Mouse (Mus musculus) megakaryocyte, embryonic 14.5 days (primary cell): ENCODE measurements around the gene Mrpl19. TPM values are rescaled to one million over a fixed set of nuclear protein-coding genes. Genes with fewer than 3 reads are reported as not detected.

Experiments
- H3K27me3 ChIP-seq: replicated peaks from 2 replicates; pipeline ENCODE3; 2012; ENCODE audit warnings: inconsistent platforms
- H3K36me3 ChIP-seq: replicated peaks from 2 replicates; pipeline ENCODE3; 2012; ENCODE audit warnings: low read length, inconsistent platforms, mixed read lengths
- H3K4me1 ChIP-seq: 2 replicates; pipeline ENCODE4 v1.6.1; 2012; ENCODE audit warnings: inconsistent platforms
- H3K4me3 ChIP-seq: replicated peaks from 2 replicates; pipeline ENCODE3; 2012; ENCODE audit warnings: moderate library complexity, mild to moderate bottlenecking, inconsistent platforms
- H3K9me3 ChIP-seq: 2 replicates; pipeline ENCODE4 v1.6.1; 2012; ENCODE audit warnings: inconsistent platforms
- FLI1 ChIP-seq: IDR thresholded peaks from 2 replicates; pipeline ENCODE4 v1.6.1; 2012; ENCODE audit warnings: low read length, inconsistent platforms, mixed read lengths
- GATA1 ChIP-seq: IDR thresholded peaks from 3 replicates; pipeline ENCODE4 v1.6.1; 2012; ENCODE audit warnings: mixed read lengths, low read length, inconsistent platforms, borderline replicate concordance
- polyA plus RNA-seq: library from polyadenylated mRNA; stranded (reverse); fragments of >175 nt; gene quantifications from 2 replicates; pipeline ENCODE4 v1.2.3, GENCODE M21; 2012; ENCODE audit warnings: low replicate concordance; ENCODE audit not compliant: insufficient read depth

The Mrpl19 gene
- polyA plus RNA-seq, 1 experiment, result 2.3 TPM

DNA sequence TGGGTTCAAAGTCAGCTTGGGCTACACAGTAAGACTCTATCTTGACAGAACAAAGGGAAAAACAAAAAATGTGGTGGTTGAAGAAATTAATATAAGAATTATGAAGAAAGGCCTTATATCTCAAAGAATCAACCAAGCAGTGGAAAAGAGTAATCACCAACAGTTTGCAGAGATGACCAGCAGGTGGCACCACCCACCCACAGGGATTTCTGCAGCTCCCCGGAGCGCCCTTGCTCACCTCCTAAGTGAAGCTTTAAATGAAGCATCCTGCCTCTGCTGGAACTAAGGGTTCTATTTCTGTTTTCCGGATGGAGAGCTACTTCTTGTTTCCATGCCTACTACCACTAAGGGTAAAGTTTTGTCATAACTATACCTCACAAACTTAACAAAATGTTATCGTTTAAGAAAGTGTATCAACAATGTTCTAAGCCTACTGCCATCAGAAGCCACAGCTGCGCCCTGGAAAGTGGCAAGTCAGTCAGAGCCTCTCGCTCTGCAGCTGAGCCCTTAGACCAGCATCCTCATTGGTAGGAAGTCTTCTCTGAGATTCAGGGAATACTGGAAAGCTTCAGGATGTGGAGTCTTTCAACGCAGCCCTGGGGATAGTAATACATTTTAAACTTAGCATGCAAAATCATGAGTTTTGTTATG, 10.3 kb upstream of the Mrpl19 start:
- H3K4me1 ChIP-seq, result no peaks in the 10 kb centered on the region
- H3K9me3 ChIP-seq, result no peaks in the 10 kb centered on the region
- H3K4me3 ChIP-seq, result no peak overlapping the region
- TF ChIP-seq GATA1, result no peak
- TF ChIP-seq FLI1, result no peak
- H3K27me3 ChIP-seq, result peaks cover 9% of the 10 kb centered on the region
- H3K36me3 ChIP-seq, result no peaks in the 10 kb centered on the region

- peaks cover 7% of the 10 kb centered on the region for H3K27me3 ChIP-seq
- no peaks in the 10 kb centered on the region for H3K9me3 ChIP-seq
- TF ChIP-seq GATA1 (no peak), FLI1 (no peak)
- H3K4me1 ChIP-seq, result no peaks in the 10 kb centered on the region
- H3K36me3 ChIP-seq, result no peaks in the 10 kb centered on the region
- H3K4me3 ChIP-seq, result no peak overlapping the region
Measured at GRCm38 (mm10) chr6:81972595-81972994, 6.8 kb upstream of the Mrpl19 start.

GRCm38 (mm10) chr6:81971196-81971595, 5.4 kb upstream of the Mrpl19 start:
- TF ChIP-seq FLI1 (no peak), GATA1 (no peak)
- Histone ChIP-seq H3K4me1 (0 out of 2 replicates have a peak, but pooled peaks cover under 1% of the 10 kb centered on the region), H3K9me3 (no peaks in the 10 kb centered on the region), H3K4me3 (no peak overlapping the region), H3K36me3 (no peaks in the 10 kb centered on the region), H3K27me3 (peaks cover 3% of the 10 kb centered on the region)

GRCm38 (mm10) chr6:81966068-81966544, 348 bp upstream of the Mrpl19 start:
- Histone ChIP-seq H3K4me1 (peaks cover 16% of the 10 kb centered on the region), H3K27me3 (no peaks in the 10 kb centered on the region), H3K9me3 (no peaks in the 10 kb centered on the region), H3K4me3 (peak overlapping the region; percentile 97), H3K36me3 (peaks cover 28% of the 10 kb centered on the region)
- TF ChIP-seq FLI1, result no peak
- TF ChIP-seq GATA1, result no peak

GRCm38 (mm10) chr6:81960284-81960683, 5.5 kb downstream of the Mrpl19 start:
- Histone ChIP-seq H3K4me1 (peaks cover 10% of the 10 kb centered on the region), H3K9me3 (no peaks in the 10 kb centered on the region), H3K36me3 (peaks cover 84% of the 10 kb centered on the region), H3K4me3 (no peak overlapping the region), H3K27me3 (no peaks in the 10 kb centered on the region)
- no peak for TF ChIP-seq GATA1

DNA sequence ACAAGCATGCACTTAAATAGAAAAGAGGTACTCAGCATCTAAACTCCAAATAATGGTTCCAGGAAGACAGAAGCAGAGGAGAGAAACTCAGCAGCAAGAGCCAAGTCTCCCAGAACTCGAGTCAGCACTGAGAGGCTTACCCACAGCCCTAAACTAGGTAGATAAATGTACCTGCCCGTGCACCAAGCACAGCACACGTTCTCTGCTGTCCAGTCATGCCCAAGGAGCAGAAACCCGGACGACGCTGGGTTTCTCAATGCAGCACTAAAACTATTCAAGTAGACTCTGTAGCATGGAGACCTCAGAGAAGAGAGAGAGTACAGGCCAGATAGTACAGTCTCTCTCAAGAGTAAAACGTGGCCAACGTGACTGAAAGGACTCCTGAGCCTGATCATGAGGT, 5.9 kb downstream of the Mrpl19 start:
- H3K4me3 ChIP-seq, result no peak overlapping the region
- no peaks in the 10 kb centered on the region for H3K9me3 ChIP-seq
- H3K4me1 ChIP-seq, result peaks cover 6% of the 10 kb centered on the region
- no peak for TF ChIP-seq GATA1
- no peak for TF ChIP-seq FLI1
- H3K27me3 ChIP-seq, result no peaks in the 10 kb centered on the region
- H3K36me3 ChIP-seq, result peaks cover 88% of the 10 kb centered on the region

DNA sequence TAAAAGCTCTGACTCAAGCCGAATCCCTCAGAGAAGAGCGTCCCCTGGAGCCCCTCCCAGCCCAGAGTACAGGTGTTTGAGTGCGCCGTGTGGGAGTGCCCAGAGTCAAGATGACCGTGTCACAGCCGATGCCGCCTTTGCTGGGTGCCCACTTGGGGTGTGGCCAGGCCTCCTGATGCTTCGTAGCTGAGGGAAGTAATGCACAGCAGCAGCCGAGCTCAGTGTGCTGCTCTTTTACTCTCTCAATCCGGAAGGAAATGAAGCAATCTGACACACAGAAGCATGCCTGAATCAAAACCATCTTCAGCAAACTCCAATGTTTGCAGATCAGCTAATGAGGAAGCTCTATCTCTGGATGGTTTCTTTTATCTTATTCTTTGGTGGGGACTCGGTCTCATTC, 7.8 kb downstream of the Mrpl19 start:
- TF ChIP-seq FLI1, result no peak
- no peak for TF ChIP-seq GATA1
- H3K4me3 ChIP-seq, result no peak overlapping the region
- no peaks in the 10 kb centered on the region for H3K27me3 ChIP-seq
- no peaks in the 10 kb centered on the region for H3K9me3 ChIP-seq
- no peaks in the 10 kb centered on the region for H3K4me1 ChIP-seq
- peaks cover 90% of the 10 kb centered on the region for H3K36me3 ChIP-seq

GRCm38 (mm10) chr6:81956399-81956798, 9.4 kb downstream of the Mrpl19 start:
- H3K36me3 ChIP-seq, result peaks cover 91% of the 10 kb centered on the region
- no peak overlapping the region for H3K4me3 ChIP-seq
- no peaks in the 10 kb centered on the region for H3K27me3 ChIP-seq
- H3K4me1 ChIP-seq, result no peaks in the 10 kb centered on the region
- no peaks in the 10 kb centered on the region for H3K9me3 ChIP-seq
- TF ChIP-seq GATA1 (no peak), FLI1 (no peak)

DNA sequence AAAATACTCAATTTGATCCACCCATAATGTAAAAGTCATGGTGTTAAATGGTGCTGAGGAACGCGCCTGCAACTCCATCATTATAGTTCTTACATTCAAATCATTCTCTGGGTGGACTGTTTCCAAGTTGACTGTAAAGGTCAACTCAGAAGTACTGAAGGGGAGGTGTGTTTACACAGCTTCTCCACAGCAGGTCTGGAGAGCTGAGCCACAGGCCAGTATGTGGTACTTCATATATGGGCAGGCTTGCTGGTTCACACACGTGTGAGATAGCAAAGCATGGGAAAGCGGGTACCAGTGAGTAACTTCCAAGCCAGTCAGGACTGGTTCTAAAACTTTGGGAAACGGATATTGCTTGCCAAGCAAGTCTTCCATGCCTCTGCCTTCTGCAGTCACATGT, 10.6 kb downstream of the Mrpl19 start:
- H3K4me1 ChIP-seq, result no peaks in the 10 kb centered on the region
- TF ChIP-seq FLI1, result no peak
- no peak for TF ChIP-seq GATA1
- peaks cover 91% of the 10 kb centered on the region for H3K36me3 ChIP-seq
- no peaks in the 10 kb centered on the region for H3K9me3 ChIP-seq
- no peak overlapping the region for H3K4me3 ChIP-seq
- H3K27me3 ChIP-seq, result no peaks in the 10 kb centered on the region

DNA sequence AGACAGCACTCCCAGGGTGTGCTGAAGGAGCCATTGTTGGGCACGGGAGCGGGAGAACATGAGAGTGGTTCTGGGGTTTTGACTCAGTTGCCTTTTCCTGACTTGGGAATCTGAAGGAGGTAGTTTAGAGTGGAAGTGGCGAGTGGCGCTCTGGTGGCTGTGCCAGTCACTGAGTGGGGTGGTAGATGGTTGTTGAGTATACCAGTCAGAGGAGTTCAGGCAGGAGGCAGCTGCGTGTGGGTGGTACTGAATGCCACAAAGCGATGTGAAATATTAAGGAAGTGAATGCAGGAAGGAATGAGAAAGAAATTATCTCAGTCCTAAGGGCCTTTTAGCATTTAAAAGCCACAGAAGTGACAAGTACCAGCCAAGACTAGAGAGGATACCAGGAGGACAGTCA, 18.9 kb downstream of the Mrpl19 start:
- no peak for TF ChIP-seq GATA1
- Histone ChIP-seq H3K27me3 (no peaks in the 10 kb centered on the region), H3K4me3 (no peak overlapping the region), H3K4me1 (peaks cover 16% of the 10 kb centered on the region), H3K9me3 (no peaks in the 10 kb centered on the region), H3K36me3 (peaks cover 95% of the 10 kb centered on the region)
